Mouse (Mus musculus): ENCODE results near the gene Rab3gap2. TPM values are rescaled to one million over a fixed set of nuclear protein-coding genes. Genes with fewer than 3 reads are reported as not detected.
A peak's percentile ranks its signal among the peaks of the same experiment; 100 is the strongest.

The Rab3gap2 gene
- polyA plus RNA-seq, 1 experiment from 2014 or later, result 24.0 TPM

DNA sequence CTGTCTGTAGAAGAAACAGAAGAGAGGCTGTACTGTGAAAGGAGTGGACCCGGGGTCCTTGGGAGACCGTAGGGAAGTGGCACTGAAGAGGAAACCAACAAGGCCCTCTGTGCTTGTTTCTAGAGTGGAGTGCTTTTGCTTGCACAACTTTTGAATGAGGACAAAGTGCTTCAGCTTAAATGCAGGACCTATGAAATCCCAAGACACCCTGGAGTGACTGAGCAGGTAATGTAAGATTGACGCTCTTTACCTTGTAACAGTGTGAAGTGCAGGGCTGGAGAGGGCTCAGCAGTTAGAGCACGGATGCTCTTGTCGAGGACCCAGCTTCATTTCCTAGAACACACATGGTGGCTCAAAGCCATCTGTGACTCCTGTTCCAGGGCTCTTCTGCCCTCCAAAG is 31.9 kb downstream of the Rab3gap2 start:
- Histone ChIP-seq H3K9ac (no peak overlapping the region), H3K4me2 (no peak overlapping the region), H3K4me3 (replicated peaks) (no peak overlapping the region), H3K4me1 (no peaks in the 10 kb centered on the region), H3K9me3 (no peaks in the 10 kb centered on the region), H3K27ac (no peak overlapping the region), H3K27me3 (no peaks in the 10 kb centered on the region), H3K36me3 (replicated peaks) (peaks cover 34% of the 10 kb centered on the region)
- no peak for ATAC-seq (ENCODE audit: low FRiP score)
- 95% methylated on average over 5 of the region's 5 CpGs for WGBS

DNA sequence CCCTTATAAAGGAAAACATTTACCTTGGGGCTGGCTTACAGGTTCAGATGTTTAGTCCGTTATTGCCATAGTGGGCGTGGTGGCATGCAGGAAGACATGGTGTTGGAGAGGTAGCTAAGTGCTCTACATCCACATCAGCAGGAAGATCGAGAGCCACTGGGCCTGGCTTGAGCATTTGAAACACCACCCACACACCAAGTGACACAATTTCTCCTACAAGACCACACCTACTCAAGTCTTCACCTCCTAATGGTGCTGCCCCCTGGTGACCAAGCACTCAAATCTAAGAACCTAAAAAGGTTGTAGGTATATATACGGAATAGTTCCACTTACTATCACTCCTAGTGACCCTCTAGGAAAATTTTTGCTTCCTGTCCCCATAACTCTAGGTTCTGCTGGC is 32.6 kb downstream of the Rab3gap2 start:
- Histone ChIP-seq H3K9me3 (no peaks in the 10 kb centered on the region), H3K9ac (no peak overlapping the region), H3K4me1 (no peaks in the 10 kb centered on the region), H3K36me3 (replicated peaks) (peaks cover 40% of the 10 kb centered on the region), H3K4me2 (no peak overlapping the region), H3K27me3 (no peaks in the 10 kb centered on the region), H3K27ac (no peak overlapping the region), H3K4me3 (replicated peaks) (no peak overlapping the region)
- 92% methylated on average over 4 of the region's 4 CpGs for WGBS
- ATAC-seq (ENCODE audit: low FRiP score), result no peak

DNA sequence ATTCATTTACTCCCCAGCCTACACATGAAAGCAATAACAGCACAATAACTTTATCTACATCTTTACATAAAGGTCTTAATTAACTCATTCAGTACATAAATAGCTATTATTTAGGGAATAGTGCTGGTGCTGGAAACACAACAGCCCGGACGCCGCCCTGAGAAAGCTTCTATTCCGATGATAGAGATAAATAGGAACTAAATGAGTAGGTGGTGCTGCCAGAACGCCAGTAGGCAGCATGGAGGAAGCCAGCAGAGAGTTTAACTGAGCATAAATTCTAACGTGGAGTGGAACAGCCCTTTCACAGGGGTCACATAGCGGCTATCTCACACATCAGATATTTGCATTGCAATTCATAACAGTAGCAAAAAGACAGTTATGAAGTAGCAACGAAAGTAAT is 39.1 kb downstream of the Rab3gap2 start:
- H3K36me3 ChIP-seq (replicated peaks), result peaks cover 51% of the 10 kb centered on the region
- H3K9ac ChIP-seq, result no peak overlapping the region
- 55% methylated on average over 8 of the region's 8 CpGs for WGBS
- no peak overlapping the region for H3K4me3 ChIP-seq (replicated peaks)
- H3K4me2 ChIP-seq, result no peak overlapping the region
- H3K4me1 ChIP-seq, result no peaks in the 10 kb centered on the region
- H3K27me3 ChIP-seq, result no peaks in the 10 kb centered on the region
- no peaks in the 10 kb centered on the region for H3K9me3 ChIP-seq
- no peak overlapping the region for H3K27ac ChIP-seq
- no peak for ATAC-seq (ENCODE audit: low FRiP score)

DNA sequence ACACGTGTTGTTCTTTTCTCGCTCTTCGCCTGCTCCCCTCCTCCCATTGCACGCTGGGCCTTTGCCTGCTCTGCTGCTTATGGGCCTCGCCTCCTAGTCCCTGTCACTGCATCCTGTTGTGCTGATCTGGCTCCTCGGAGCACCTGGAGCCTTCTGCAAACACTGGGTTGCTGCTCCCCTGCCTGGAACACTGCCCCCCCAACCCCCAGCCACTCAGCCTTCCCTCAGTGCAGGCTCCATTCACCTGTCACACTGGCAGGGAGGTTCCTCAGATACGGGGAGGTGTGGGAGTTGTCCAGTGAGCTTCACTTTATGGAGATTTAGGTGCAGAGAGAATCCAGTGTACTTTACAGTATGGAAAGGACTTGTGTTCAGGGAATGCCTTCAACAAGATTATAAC is 41.5 kb downstream of the Rab3gap2 start:
- no peak for ATAC-seq (ENCODE audit: low FRiP score)
- no peaks in the 10 kb centered on the region for H3K9me3 ChIP-seq
- no peak overlapping the region for H3K4me3 ChIP-seq (replicated peaks)
- no peak overlapping the region for H3K9ac ChIP-seq
- H3K27me3 ChIP-seq, result no peaks in the 10 kb centered on the region
- no peak overlapping the region for H3K4me2 ChIP-seq
- H3K4me1 ChIP-seq, result no peaks in the 10 kb centered on the region
- peaks cover 60% of the 10 kb centered on the region for H3K36me3 ChIP-seq (replicated peaks)
- 86% methylated on average over 7 of the region's 7 CpGs for WGBS
- no peak overlapping the region for H3K27ac ChIP-seq

DNA sequence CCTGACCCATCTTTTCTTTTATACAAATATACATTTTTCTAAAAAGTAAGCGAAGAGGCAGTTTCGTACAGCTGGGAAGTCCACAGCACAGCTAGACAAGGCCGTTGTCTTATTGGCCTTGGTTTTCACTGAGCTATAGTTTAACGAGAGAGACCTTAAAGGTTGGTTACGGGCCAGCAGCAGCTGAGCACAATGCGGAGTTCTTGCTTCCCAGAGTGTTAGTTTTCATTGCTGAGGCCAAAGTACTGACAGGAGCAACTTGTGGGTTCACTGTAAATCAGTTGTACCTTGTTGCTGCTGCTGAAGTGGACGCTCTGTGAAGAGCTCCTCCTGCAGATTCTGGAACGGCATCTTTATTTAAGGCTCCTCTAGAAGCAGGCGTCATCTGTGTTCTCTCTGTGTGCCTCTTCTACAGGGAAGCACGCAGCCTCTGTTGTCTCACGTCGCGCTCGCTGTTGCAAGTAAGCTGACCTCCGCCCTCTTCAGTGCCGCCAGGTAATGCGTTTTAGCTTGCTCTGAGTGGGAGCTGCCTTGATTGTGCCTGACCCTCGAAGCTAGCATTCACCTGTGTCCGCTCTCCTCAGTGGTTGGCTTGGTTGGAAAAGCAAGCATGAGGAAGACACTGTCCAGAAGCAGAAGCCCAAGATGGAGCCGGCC is 43.6 kb downstream of the Rab3gap2 start:
- no peak for ATAC-seq (ENCODE audit: low FRiP score)
- peaks cover 62% of the 10 kb centered on the region for H3K36me3 ChIP-seq (replicated peaks)
- WGBS, result 91% methylated on average over 20 of the region's 20 CpGs

DNA sequence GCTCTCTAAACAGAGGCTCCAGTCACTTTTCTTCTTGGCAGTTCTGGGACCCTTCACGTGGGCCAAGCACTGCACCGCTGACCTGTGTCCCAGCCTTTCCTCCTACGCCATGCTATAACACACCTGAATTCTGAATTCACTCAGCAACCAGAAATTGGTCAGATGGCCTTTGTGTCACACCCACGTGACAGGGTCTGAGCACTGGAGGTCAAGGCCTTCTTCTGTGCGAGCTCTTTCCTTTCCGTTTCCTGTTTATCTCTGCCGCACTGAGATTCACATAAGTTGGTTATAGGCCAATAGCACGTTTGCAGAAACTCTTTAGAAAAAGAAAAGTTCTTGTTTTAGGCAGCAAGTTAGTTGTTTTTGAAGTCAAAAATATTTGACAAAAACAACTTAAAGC is 44.8 kb downstream of the Rab3gap2 start:
- ATAC-seq (ENCODE audit: low FRiP score), result no peak
- WGBS, result 93% methylated on average over 8 of the region's 8 CpGs

More for the DNA sequence above, 43.6 kb downstream of the Rab3gap2 start:
- no peak overlapping the region for H3K4me3 ChIP-seq (replicated peaks)
- no peaks in the 10 kb centered on the region for H3K9me3 ChIP-seq
- no peak overlapping the region for H3K27ac ChIP-seq
- no peak overlapping the region for H3K4me2 ChIP-seq
- no peaks in the 10 kb centered on the region for H3K27me3 ChIP-seq
- H3K4me1 ChIP-seq, result no peaks in the 10 kb centered on the region
- H3K9ac ChIP-seq, result no peak overlapping the region

DNA sequence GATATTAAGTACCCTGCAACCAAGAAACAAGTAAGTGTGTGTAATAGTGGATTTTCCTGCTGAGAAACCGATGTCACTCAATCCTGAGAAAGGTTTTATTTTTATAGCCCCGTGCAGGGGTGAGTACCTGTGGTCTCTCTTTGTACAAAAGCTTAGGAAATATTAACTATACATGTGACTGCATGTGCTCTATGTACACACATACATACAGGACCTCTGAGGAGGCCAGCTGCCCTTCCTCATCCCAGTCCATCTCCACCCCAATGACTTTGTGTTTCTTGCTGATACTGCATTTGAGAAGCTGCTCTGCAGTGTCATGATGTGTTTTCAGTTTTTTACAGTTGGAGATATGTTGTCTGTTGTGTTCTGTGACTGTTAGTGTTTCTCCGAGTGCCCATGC is 48.4 kb downstream of the Rab3gap2 start:
- Histone ChIP-seq H3K27me3 (no peaks in the 10 kb centered on the region), H3K4me1 (peaks cover 5% of the 10 kb centered on the region; the same call in 1 of the 2 replicates), H3K27ac (no peak overlapping the region), H3K4me2 (no peak overlapping the region), H3K4me3 (replicated peaks) (no peak overlapping the region), H3K36me3 (replicated peaks) (peaks cover 68% of the 10 kb centered on the region), H3K9me3 (no peaks in the 10 kb centered on the region), H3K9ac (no peak overlapping the region)
- no peak for ATAC-seq (ENCODE audit: low FRiP score)
- 84% methylated on average over 3 of the region's 3 CpGs for WGBS

More for the DNA sequence above, 44.8 kb downstream of the Rab3gap2 start:
- H3K4me1 ChIP-seq, result no peaks in the 10 kb centered on the region; the same call in 1 of the 2 replicates
- no peak overlapping the region for H3K4me3 ChIP-seq (replicated peaks)
- no peak overlapping the region for H3K9ac ChIP-seq
- H3K4me2 ChIP-seq, result no peak overlapping the region
- H3K27ac ChIP-seq, result no peak overlapping the region
- peaks cover 69% of the 10 kb centered on the region for H3K36me3 ChIP-seq (replicated peaks)
- no peaks in the 10 kb centered on the region for H3K9me3 ChIP-seq
- no peaks in the 10 kb centered on the region for H3K27me3 ChIP-seq

DNA sequence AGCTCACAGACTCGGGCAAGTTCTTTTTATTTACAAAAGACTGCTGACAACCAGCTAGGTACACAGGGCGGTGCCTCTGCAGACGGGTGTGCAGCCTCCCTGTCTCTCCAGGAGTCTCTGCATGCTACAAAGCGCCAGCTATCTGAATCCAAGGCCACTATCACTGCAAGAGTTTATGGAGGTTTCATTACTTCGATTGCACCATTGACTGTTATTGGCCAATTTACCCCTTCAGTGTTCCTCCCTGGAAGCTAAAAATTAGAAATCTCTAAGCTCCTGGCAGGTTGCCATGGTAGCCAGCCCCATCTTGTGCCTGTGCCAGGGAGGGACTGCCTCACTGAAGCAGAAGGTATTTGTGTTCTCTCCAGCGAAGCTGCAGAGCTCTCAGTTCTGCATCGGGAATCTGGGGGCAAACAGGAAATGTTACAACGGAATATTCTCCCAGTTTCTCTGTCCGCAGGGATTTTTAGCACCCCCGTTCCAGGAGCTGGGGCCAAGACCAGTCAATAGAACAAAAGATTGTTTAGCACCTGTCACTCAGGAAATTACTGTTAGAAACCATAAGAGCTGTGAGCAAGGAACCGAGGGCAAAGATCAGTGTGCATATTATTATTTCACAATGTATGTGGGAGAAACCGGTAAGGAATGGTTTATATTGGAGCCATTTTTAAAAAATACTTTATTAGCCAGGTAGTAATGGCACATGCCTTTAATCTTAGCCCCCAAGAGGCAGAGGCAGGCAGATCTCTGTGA is 49.4 kb downstream of the Rab3gap2 start:
- H3K4me1 ChIP-seq, result peaks cover 5% of the 10 kb centered on the region; the same call in 1 of the 2 replicates
- 0 out of 2 replicates have a peak overlapping the region, but pooled peaks have one; percentile 12 for H3K9ac ChIP-seq
- no peaks in the 10 kb centered on the region for H3K27me3 ChIP-seq
- no peak overlapping the region for H3K4me2 ChIP-seq
- peaks cover 59% of the 10 kb centered on the region for H3K36me3 ChIP-seq (replicated peaks)
- ATAC-seq (ENCODE audit: low FRiP score), result no peak
- 74% methylated on average over 12 of the region's 12 CpGs for WGBS
- H3K4me3 ChIP-seq (replicated peaks), result no peak overlapping the region
- 0 out of 2 replicates have a peak overlapping the region, but pooled peaks have one; percentile 16 for H3K27ac ChIP-seq
- H3K9me3 ChIP-seq, result no peaks in the 10 kb centered on the region

DNA sequence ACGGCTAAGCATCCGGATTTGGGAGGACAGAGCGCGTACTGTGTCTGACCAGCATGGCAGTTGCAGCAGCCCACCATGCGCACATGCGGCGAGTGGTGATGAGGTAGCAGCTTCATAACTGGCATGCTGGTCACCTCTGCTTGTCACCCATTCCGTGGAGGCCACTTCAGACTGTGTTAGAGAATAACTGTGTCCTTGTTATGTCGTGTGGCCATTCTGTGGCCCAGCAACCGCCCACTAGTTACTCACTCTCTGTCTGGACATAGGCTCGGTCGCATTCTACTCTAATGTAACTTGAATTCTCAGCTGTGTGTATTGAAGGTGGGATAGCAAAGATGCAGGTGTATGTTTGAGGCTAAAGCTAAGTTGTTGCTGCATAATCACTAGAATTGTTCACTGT is 51.4 kb downstream of the Rab3gap2 start:
- Histone ChIP-seq H3K9ac (no peak overlapping the region), H3K36me3 (replicated peaks) (peaks cover 58% of the 10 kb centered on the region), H3K4me3 (replicated peaks) (no peak overlapping the region), H3K4me2 (no peak overlapping the region), H3K4me1 (peaks cover 5% of the 10 kb centered on the region; the same call in 1 of the 2 replicates), H3K9me3 (no peaks in the 10 kb centered on the region), H3K27ac (no peak overlapping the region), H3K27me3 (no peaks in the 10 kb centered on the region)
- no peak for ATAC-seq (ENCODE audit: low FRiP score)
- WGBS, result 93% methylated on average over 12 of the region's 12 CpGs

DNA sequence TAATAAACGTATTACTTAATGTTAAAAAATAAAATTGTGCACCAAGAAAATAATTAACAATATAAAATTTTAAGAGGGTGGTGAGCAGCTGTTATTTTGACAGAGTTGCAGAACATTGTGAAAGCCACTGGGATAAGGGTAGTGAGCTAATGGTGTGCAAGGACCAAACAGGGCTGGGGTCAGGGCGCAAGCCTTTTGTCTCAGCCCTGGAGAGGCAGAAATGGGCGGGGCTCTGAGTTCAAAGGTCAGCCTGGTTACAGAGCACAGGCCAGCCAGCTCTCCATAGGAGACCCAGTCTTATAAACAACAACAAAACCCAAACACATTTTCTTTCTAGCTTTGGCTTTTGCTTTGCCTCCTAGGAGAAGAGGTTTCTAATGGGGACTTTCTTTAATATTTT is 52.8 kb downstream of the Rab3gap2 start:
- Histone ChIP-seq H3K9ac (no peak overlapping the region), H3K9me3 (no peaks in the 10 kb centered on the region), H3K27me3 (no peaks in the 10 kb centered on the region), H3K36me3 (replicated peaks) (peaks cover 59% of the 10 kb centered on the region), H3K27ac (no peak overlapping the region), H3K4me1 (peaks cover 5% of the 10 kb centered on the region; the same call in 1 of the 2 replicates), H3K4me2 (no peak overlapping the region), H3K4me3 (replicated peaks) (no peak overlapping the region)
- WGBS, result 34% methylated on average over 3 of the region's 3 CpGs
- no peak for ATAC-seq (ENCODE audit: low FRiP score)

DNA sequence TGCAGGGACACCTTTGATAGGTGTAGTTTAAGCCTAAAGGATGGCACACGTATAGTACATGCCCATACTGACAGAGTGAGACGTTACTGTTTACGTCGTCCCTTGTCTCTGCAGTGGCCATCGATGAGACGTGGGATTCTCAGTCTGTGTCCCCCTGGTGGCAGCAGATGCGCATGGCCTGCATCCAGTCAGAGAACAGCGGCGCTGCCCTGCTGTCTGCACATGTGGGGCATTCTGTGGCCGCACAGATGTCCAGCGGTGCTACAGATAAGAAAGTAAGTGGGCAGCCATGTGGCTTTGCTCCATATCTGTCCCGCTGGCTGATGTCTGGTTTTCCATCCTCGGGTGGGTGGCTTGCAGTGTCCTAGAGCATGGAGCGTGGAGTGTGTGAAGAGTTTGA is 58.6 kb downstream of the Rab3gap2 start:
- 61% methylated on average over 14 of the region's 14 CpGs for WGBS
- Histone ChIP-seq H3K36me3 (replicated peaks) (peaks cover 73% of the 10 kb centered on the region), H3K9ac (no peak overlapping the region), H3K27ac (no peak overlapping the region), H3K4me1 (no peaks in the 10 kb centered on the region), H3K9me3 (no peaks in the 10 kb centered on the region), H3K27me3 (no peaks in the 10 kb centered on the region), H3K4me2 (no peak overlapping the region), H3K4me3 (replicated peaks) (no peak overlapping the region)
- ATAC-seq (ENCODE audit: low FRiP score), result peak; percentile 61

DNA sequence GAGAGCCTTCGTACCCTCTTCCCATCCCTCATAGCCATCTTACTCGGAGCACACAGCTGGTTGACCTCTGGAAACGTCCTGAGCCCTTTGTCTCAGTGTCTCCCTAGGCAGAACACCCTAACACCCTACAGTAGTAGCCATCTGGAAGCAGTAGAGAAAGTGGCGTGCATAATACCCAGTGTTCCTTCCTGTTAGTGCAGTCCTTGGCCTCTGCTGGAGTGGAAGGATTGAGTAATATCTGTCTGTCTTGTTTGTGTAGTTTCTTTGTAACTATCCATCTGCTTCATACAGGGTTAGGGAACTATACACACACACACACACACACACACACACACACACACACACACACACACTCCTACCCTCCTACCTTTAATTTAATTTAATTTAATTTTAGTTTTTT is 64.8 kb downstream of the Rab3gap2 start:
- peaks cover 63% of the 10 kb centered on the region for H3K36me3 ChIP-seq (replicated peaks)
- ATAC-seq (ENCODE audit: low FRiP score), result no peak
- 82% methylated on average over 4 of the region's 4 CpGs for WGBS
- H3K27me3 ChIP-seq, result no peaks in the 10 kb centered on the region
- no peak overlapping the region for H3K9ac ChIP-seq
- H3K4me2 ChIP-seq, result no peak overlapping the region
- H3K27ac ChIP-seq, result no peak overlapping the region
- no peaks in the 10 kb centered on the region for H3K9me3 ChIP-seq
- no peak overlapping the region for H3K4me3 ChIP-seq (replicated peaks)
- no peaks in the 10 kb centered on the region for H3K4me1 ChIP-seq
